Mouse (Mus musculus): ENCODE results near the gene Phldb3. TPM values are rescaled to one million over a fixed set of nuclear protein-coding genes. Genes with fewer than 3 reads are reported as not detected.

Gene Phldb3
- total and polyA plus RNA-seq, 3 experiments: 0.89 to 3.6 (median 3.5) TPM

DNA sequence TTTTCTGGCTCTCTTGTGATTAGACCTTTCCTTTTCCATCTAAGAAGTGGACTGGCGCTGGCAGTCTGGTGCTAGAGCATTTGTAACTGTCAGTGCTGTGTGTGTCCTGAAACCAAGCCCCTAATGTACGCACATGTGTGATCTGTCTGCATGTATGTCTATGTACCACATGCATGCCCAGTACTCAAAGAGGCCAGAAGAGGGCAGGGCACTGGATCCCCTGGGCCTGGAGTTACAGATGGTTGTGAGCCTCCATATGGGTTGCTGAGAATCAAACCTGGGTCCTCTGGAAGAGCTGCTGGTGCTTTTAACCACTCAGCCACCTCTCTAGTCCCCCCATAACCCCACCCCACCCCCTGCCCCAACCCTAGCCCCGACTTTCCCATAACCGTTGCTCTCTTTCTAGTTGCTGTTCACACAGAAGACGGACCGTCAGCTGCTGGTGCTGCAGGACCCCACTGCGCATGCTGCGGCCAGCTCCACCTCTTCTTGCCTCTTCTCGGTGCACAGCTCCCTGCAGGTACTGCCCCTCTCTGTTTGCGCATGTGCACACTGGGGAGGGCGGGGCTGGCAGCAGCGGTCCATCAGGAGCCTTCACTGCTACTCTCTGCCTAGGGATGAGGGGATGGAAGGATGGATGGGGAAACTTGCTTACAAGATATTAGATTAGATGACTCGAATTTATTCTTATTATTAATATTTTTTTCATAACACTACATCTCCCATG lies 9.3 kb downstream of the Phldb3 start:
- Histone ChIP-seq H3K4me3 (replicated peaks in 1 of 3; ENCODE audit: low read depth in 2 of 3, low read length in 2 of 3, poor library complexity in 1 of 3) (no peak overlapping the region), H3K9me3 (replicated peaks; ENCODE audit: low read length) (peaks cover 12% of the 10 kb centered on the region), H3K36me3 (replicated peaks in 1 of 2; ENCODE audit: control insufficient read depth in 1 of 2, insufficient read depth in 1 of 2, low read length in 1 of 2) (peaks cover 10 to 58% of the 10 kb centered on the region in 2 experiments), H3K27ac (ENCODE audit: insufficient read depth, low read depth) (no peak overlapping the region), H3K79me2 (replicated peaks; ENCODE audit: control insufficient read depth, extremely low read depth, insufficient read depth, poor library complexity, severe bottlenecking) (no peaks in the 10 kb centered on the region), H3K27me3 (replicated peaks) (no peaks in the 10 kb centered on the region), H3K9ac (ENCODE audit: insufficient read depth, low read depth) (no peak overlapping the region), H3K4me1 (ENCODE audit: control insufficient read depth in 1 of 2, insufficient read depth in 2 of 2) (peaks cover 0 to 17% of the 10 kb centered on the region in 2 experiments; a peak in 2 of 4 replicates), H3K4me2 (ENCODE audit: insufficient read depth, low read depth, poor library complexity, severe bottlenecking) (no peak overlapping the region)
- no peak for DNase-seq (ENCODE audit: extremely low read depth)
- TF ChIP-seq CHD2 (IDR thresholded peaks at IDR 0.05; ENCODE audit: low read length) (no peak), MXI1 (IDR thresholded peaks at IDR 0.05; ENCODE audit: low read depth, low read length) (no peak), HCFC1 (IDR thresholded peaks at IDR 0.05; ENCODE audit: low read depth, low read length) (no peak), MEF2A (IDR thresholded peaks at IDR 0.05; ENCODE audit: borderline replicate concordance, low read depth, low read length) (no peak), ETS1 (conservative IDR thresholded peaks at IDR 0.05; ENCODE audit: low read depth, low read length) (no peak), JUN (IDR thresholded peaks at IDR 0.05; ENCODE audit: insufficient read depth, low read depth, low read length) (no peak), SMC3 (IDR thresholded peaks at IDR 0.05; ENCODE audit: low read depth, low read length) (no peak), RAD21 (IDR thresholded peaks at IDR 0.05; ENCODE audit: low read depth, low read length) (no peak), PAX5 (IDR thresholded peaks at IDR 0.05; ENCODE audit: low read length) (no peak), RCOR1 (conservative IDR thresholded peaks at IDR 0.05; ENCODE audit: low read depth, low read length) (no peak), JUND (conservative IDR thresholded peaks at IDR 0.05; ENCODE audit: low read depth, low read length) (no peak)
- in situ Hi-C loops (cut with MboI; ENCODE audit: low pct_ligation_motif_present, low pct_unique_long_range_greater_than_20kb, low sequenced_read_pairs) (no loop called here), dilution Hi-C loops (cut with MboI; ENCODE audit: extremely low pct_ligation_motif_present, extremely low pct_unique_long_range_greater_than_20kb, low sequenced_read_pairs) (no loop called here)

DNA sequence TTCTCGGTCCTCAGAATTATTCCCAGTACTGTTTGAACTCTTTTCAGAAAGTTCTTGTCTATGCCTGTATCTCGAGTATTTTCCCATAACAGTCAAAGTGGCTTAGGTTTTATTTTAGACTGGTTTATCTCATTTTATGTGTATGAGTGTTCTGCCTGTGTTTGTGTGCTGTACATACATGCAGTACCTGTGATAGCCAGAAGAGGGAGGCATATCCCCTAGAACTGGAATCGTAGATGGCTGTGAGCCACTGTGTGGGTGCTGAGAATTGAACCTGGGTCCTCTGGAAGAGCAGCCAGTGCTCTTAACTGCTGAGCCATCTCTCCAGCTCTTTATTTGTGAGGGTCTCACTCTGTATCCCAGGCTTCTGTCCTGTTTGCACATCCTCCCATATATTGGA lies 10.6 kb downstream of the Phldb3 start:
- peaks cover 10 to 65% of the 10 kb centered on the region in 2 experiments for H3K36me3 ChIP-seq (replicated peaks in 1 of 2; ENCODE audit: control insufficient read depth in 1 of 2, insufficient read depth in 1 of 2, low read length in 1 of 2)

More for the DNA sequence above, 10.6 kb downstream of the Phldb3 start:
- dilution Hi-C loops (cut with MboI; ENCODE audit: extremely low pct_ligation_motif_present, extremely low pct_unique_long_range_greater_than_20kb, low sequenced_read_pairs) (no loop called here), in situ Hi-C loops (cut with MboI; ENCODE audit: low pct_ligation_motif_present, low pct_unique_long_range_greater_than_20kb, low sequenced_read_pairs) (no loop called here)
- Histone ChIP-seq H3K27ac (ENCODE audit: insufficient read depth, low read depth) (no peak overlapping the region), H3K4me3 (replicated peaks in 1 of 3; ENCODE audit: low read depth in 2 of 3, low read length in 2 of 3, poor library complexity in 1 of 3) (no peak overlapping the region), H3K79me2 (replicated peaks; ENCODE audit: control insufficient read depth, extremely low read depth, insufficient read depth, poor library complexity, severe bottlenecking) (no peaks in the 10 kb centered on the region), H3K9ac (ENCODE audit: insufficient read depth, low read depth) (no peak overlapping the region), H3K4me2 (ENCODE audit: insufficient read depth, low read depth, poor library complexity, severe bottlenecking) (no peak overlapping the region), H3K27me3 (replicated peaks) (no peaks in the 10 kb centered on the region), H3K9me3 (replicated peaks; ENCODE audit: low read length) (peaks cover 12% of the 10 kb centered on the region), H3K4me1 (ENCODE audit: control insufficient read depth in 1 of 2, insufficient read depth in 2 of 2) (peaks cover 0 to 17% of the 10 kb centered on the region in 2 experiments; a peak in 2 of 4 replicates)
- no peak for TF ChIP-seq ETS1 (conservative IDR thresholded peaks at IDR 0.05; ENCODE audit: low read depth, low read length)
- no peak for TF ChIP-seq ELF1 (IDR thresholded peaks at IDR 0.05; ENCODE audit: low read depth, low read length)
- no peak for TF ChIP-seq MAZ (IDR thresholded peaks at IDR 0.05; ENCODE audit: low read depth, low read length)
- TF ChIP-seq SMC3 (IDR thresholded peaks at IDR 0.05; ENCODE audit: low read depth, low read length): no peak
- TF ChIP-seq ZKSCAN1 (IDR thresholded peaks at IDR 0.05; ENCODE audit: borderline replicate concordance, low read depth, low read length): no peak
- peak; percentile 8 for TF ChIP-seq RAD21 (IDR thresholded peaks at IDR 0.05; ENCODE audit: low read depth, low read length)
- TF ChIP-seq JUN (IDR thresholded peaks at IDR 0.05; ENCODE audit: insufficient read depth, low read depth, low read length): no peak
- TF ChIP-seq CTCF (conservative IDR thresholded peaks at IDR 0.05 in 1 of 2, IDR thresholded peaks at IDR 0.05 in 1 of 2; ENCODE audit: low read depth in 2 of 2, low read length in 2 of 2): peak; percentile 18 to 32; a peak in 2 of 4 replicates
- no peak for TF ChIP-seq ZNF384 (IDR thresholded peaks at IDR 0.05; ENCODE audit: low read depth, low read length)
- TF ChIP-seq RCOR1 (conservative IDR thresholded peaks at IDR 0.05; ENCODE audit: low read depth, low read length): no peak
- no peak for TF ChIP-seq POLR2A (IDR thresholded peaks at IDR 0.05; ENCODE audit: low read depth, low read length)
- TF ChIP-seq TCF12 (IDR thresholded peaks at IDR 0.05; ENCODE audit: low read depth, low read length): no peak
- TF ChIP-seq ZC3H11A (IDR thresholded peaks at IDR 0.05; ENCODE audit: low read depth, low read length): no peak
- no peak for TF ChIP-seq BHLHE40 (IDR thresholded peaks at IDR 0.05; ENCODE audit: low read depth, low read length)
- DNase-seq (ENCODE audit: extremely low read depth): no peak
